Mouse (Mus musculus) midbrain, embryonic 14.5 days (tissue): Measurements from ENCODE around the gene Fgf12. TPM values are rescaled to one million over a fixed set of nuclear protein-coding genes. Genes with fewer than 3 reads are reported as not detected.
A peak's percentile ranks its signal among the peaks of the same experiment; 100 is the strongest.

ENCODE experiments used
- ATAC-seq: fragments of 200-750 bp; cut with Nextera tagmentation; 2 replicates; pipeline ENCODE4 v1.8.0; 2017; ENCODE audit warnings: moderate number of reproducible peaks, moderate library complexity; ENCODE audit not compliant: low FRiP score, low TSS enrichment
- DNase-seq: peaks from one replicate; pipeline ENCODE4 v3.0.0-alpha.2; 2015
- H3K27ac ChIP-seq: fragments of 300-500 bp; sonication (generic); replicated peaks from 2 replicates; pipeline ENCODE4 v1.5.1; 2014; ENCODE audit warnings: mild to moderate bottlenecking, low read depth, low read length, moderate library complexity
- H3K27me3 ChIP-seq: fragments of 300-500 bp; sonication (generic); 2 replicates; pipeline ENCODE4 v1.6.1; 2014; ENCODE audit warnings: low read length, control low read depth, mixed read lengths; ENCODE audit not compliant: control insufficient read depth, insufficient read depth
- H3K36me3 ChIP-seq: fragments of 300-500 bp; sonication (generic); 2 replicates; pipeline ENCODE4 v1.6.1; 2014; ENCODE audit warnings: low read length, control low read depth; ENCODE audit not compliant: control insufficient read depth, insufficient read depth
- H3K4me1 ChIP-seq: fragments of 300-500 bp; sonication (generic); 2 replicates; pipeline ENCODE4 v1.6.1; 2014; ENCODE audit warnings: mild to moderate bottlenecking, antibody characterized with exemption, low read length, control low read depth; ENCODE audit not compliant: control insufficient read depth, insufficient read depth
- H3K4me2 ChIP-seq: fragments of 300-500 bp; sonication (generic); 2 replicates; pipeline ENCODE4 v1.6.1; 2014; ENCODE audit warnings: mild to moderate bottlenecking, low read length, moderate library complexity
- H3K4me3 ChIP-seq: fragments of 300-500 bp; sonication (generic); replicated peaks from 2 replicates; pipeline ENCODE4 v1.5.1; 2014; ENCODE audit warnings: low read depth, low read length
- H3K9ac ChIP-seq: fragments of 300-500 bp; sonication (generic); replicated peaks from 2 replicates; pipeline ENCODE4 v1.6.1; 2014; ENCODE audit warnings: mild to moderate bottlenecking, low read length, moderate library complexity
- H3K9me3 ChIP-seq: fragments of 300-500 bp; sonication (generic); 2 replicates; pipeline ENCODE4 v1.6.1; 2016; ENCODE audit warnings: low read length, control low read depth, mixed read lengths; ENCODE audit not compliant: control insufficient read depth
- WGBS: fragments of 180-500 bp; shearing (Covaris S2); extraction: QIAGEN DNeasy Blood & Tissue Kit; methylation state at CpG from one replicate; pipeline ENCODE4 v1.1.7; 2014; 5-methylcytosine and 5-hydroxymethylcytosine counted together
- polyA plus RNA-seq: library from polyadenylated mRNA; unstranded; fragments of >200 nt; fragmentation: Nextera tagmentation; extraction: Ambion mirVana; gene quantifications from 2 replicates; pipeline ENCODE4 v1.2.1, GENCODE M21; 2014

The Fgf12 gene
- polyA plus RNA-seq, 1 experiment from 2014 or later: 32.1 TPM

- DNase-seq (peak; percentile 95), ATAC-seq (peak; percentile 67)
- no peak overlapping the region for H3K27ac ChIP-seq
- WGBS: 27% methylated on average over 26 of the region's 26 CpGs
- no peaks in the 10 kb centered on the region for H3K4me1 ChIP-seq
- H3K27me3 ChIP-seq: no peaks in the 10 kb centered on the region
- H3K9ac ChIP-seq: no peak overlapping the region
- no peaks in the 10 kb centered on the region for H3K36me3 ChIP-seq
- peak overlapping the region; percentile 24 for H3K4me3 ChIP-seq
- H3K9me3 ChIP-seq: no peaks in the 10 kb centered on the region
- H3K4me2 ChIP-seq: peak overlapping the region; percentile 57
Measured at GRCm38 (mm10) chr16:28593075-28593915, 159.6 kb downstream of the Fgf12 start.

GRCm38 (mm10) chr16:28592466-28592865, 160.4 kb downstream of the Fgf12 start:
- Histone ChIP-seq H3K9ac (no peak overlapping the region), H3K9me3 (no peaks in the 10 kb centered on the region), H3K27me3 (no peaks in the 10 kb centered on the region), H3K4me2 (no peak overlapping the region), H3K4me1 (no peaks in the 10 kb centered on the region), H3K27ac (no peak overlapping the region), H3K36me3 (no peaks in the 10 kb centered on the region), H3K4me3 (no peak overlapping the region)
- no peak for ATAC-seq
- 64% methylated on average over 6 of the region's 6 CpGs for WGBS
- DNase-seq: no peak

GRCm38 (mm10) chr16:28591583-28591982, 161.3 kb downstream of the Fgf12 start:
- DNase-seq (peak; percentile 50), ATAC-seq (no peak)
- 42% methylated on average over 9 of the region's 9 CpGs for WGBS

GRCm38 (mm10) chr16:28572212-28572611, 180.7 kb downstream of the Fgf12 start:
- Histone ChIP-seq H3K4me2 (no peak overlapping the region), H3K27ac (no peak overlapping the region), H3K9ac (no peak overlapping the region), H3K4me3 (no peak overlapping the region), H3K9me3 (no peaks in the 10 kb centered on the region), H3K36me3 (no peaks in the 10 kb centered on the region), H3K4me1 (no peaks in the 10 kb centered on the region), H3K27me3 (no peaks in the 10 kb centered on the region)
- DNase-seq (no peak), ATAC-seq (no peak)
- whole genome bisulfite sequencing: 43% methylated on average over 3 of the region's 3 CpGs

More at GRCm38 (mm10) chr16:28591583-28591982, 161.3 kb downstream of the Fgf12 start:
- Histone ChIP-seq H3K4me3 (no peak overlapping the region), H3K27me3 (no peaks in the 10 kb centered on the region), H3K9me3 (no peaks in the 10 kb centered on the region), H3K27ac (no peak overlapping the region), H3K4me1 (no peaks in the 10 kb centered on the region), H3K9ac (no peak overlapping the region), H3K36me3 (no peaks in the 10 kb centered on the region), H3K4me2 (no peak overlapping the region)

- Histone ChIP-seq H3K9me3 (no peaks in the 10 kb centered on the region), H3K27me3 (peaks cover 24% of the 10 kb centered on the region; the same call in 1 of the 2 replicates), H3K4me1 (no peaks in the 10 kb centered on the region), H3K4me3 (peak overlapping the region; percentile 71), H3K27ac (no peak overlapping the region), H3K4me2 (peak overlapping the region; percentile 99), H3K36me3 (no peaks in the 10 kb centered on the region), H3K9ac (peak overlapping the region; percentile 51)
- peak; percentile 49 for DNase-seq
- peak; percentile 76 for ATAC-seq
- under 1% methylated on average over 58 of the region's 58 CpGs for WGBS
Measured at GRCm38 (mm10) chr16:28564716-28565217, 188.1 kb downstream of the Fgf12 start.

- Histone ChIP-seq H3K27me3 (peaks cover 24% of the 10 kb centered on the region; the same call in 1 of the 2 replicates), H3K4me3 (peak overlapping the region; percentile 71), H3K9ac (peak overlapping the region; percentile 51), H3K36me3 (no peaks in the 10 kb centered on the region), H3K27ac (no peak overlapping the region), H3K4me1 (no peaks in the 10 kb centered on the region), H3K9me3 (no peaks in the 10 kb centered on the region), H3K4me2 (peak overlapping the region; percentile 99)
- WGBS: under 1% methylated on average over 45 of the region's 45 CpGs
- peak; percentile 72 for ATAC-seq
- peak; percentile 72 for DNase-seq
Measured at GRCm38 (mm10) chr16:28564075-28564715, 188.7 kb downstream of the Fgf12 start.

- 75% methylated on average over 6 of the region's 6 CpGs for WGBS
- ATAC-seq (no peak), DNase-seq (no peak)
- no peaks in the 10 kb centered on the region for H3K9me3 ChIP-seq
- no peak overlapping the region for H3K4me2 ChIP-seq
- no peaks in the 10 kb centered on the region for H3K36me3 ChIP-seq
- H3K4me3 ChIP-seq: no peak overlapping the region
- no peak overlapping the region for H3K9ac ChIP-seq
- peaks cover 24% of the 10 kb centered on the region; the same call in 1 of the 2 replicates for H3K27me3 ChIP-seq
- H3K27ac ChIP-seq: no peak overlapping the region
- H3K4me1 ChIP-seq: no peaks in the 10 kb centered on the region
Measured at GRCm38 (mm10) chr16:28562847-28563246, 190.0 kb downstream of the Fgf12 start.

GRCm38 (mm10) chr16:28555219-28555618, 197.6 kb downstream of the Fgf12 start:
- Histone ChIP-seq H3K4me3 (no peak overlapping the region), H3K9ac (no peak overlapping the region), H3K27me3 (no peaks in the 10 kb centered on the region), H3K4me2 (no peak overlapping the region), H3K36me3 (no peaks in the 10 kb centered on the region), H3K27ac (no peak overlapping the region), H3K9me3 (no peaks in the 10 kb centered on the region), H3K4me1 (no peaks in the 10 kb centered on the region)
- 87% methylated on average over 10 of the region's 10 CpGs for WGBS
- ATAC-seq: no peak
- DNase-seq: no peak
